Mouse (Mus musculus) granulocyte monocyte progenitor cell, adult 5-6 weeks (primary cell): ENCODE measurements around the gene Gm21905. TPM values are rescaled to one million over a fixed set of nuclear protein-coding genes. Genes with fewer than 3 reads are reported as not detected.

ENCODE experiments used
- total RNA-seq, 2 experiments: library from RNA; stranded (forward) in 1 of 2; stranded (reverse) in 1 of 2; fragments of 200-712, 200-1000 nt in 1 of 2; fragments of >200 nt in 1 of 2; fragmentation: Nextera tagmentation in 1 of 2; gene quantifications; 2 replicates each; pipeline ENCODE4 v1.2.3; 2014 to 2017

The Gm21905 gene
- total RNA-seq, 2 experiments from 2014 or later = not detected

Other genes with a start within 250 kb of the Gm21905 start
- 33.8 and 39.3 TPM in 2 replicates for gene Atp8a1, start 99.0 kb downstream of the Gm21905 start, total RNA-seq (2014; fragmentation: Nextera tagmentation)
- 23.3 and 26.2 TPM in 2 replicates for gene Atp8a1, start 99.0 kb downstream of the Gm21905 start, total RNA-seq (2017)
- gene Gm5108, start 4.8 kb downstream of the Gm21905 start, total RNA-seq (2014; fragmentation: Nextera tagmentation) = not detected in 2 replicates
- gene Gm5108, start 4.8 kb downstream of the Gm21905 start, total RNA-seq (2017) = not detected in 2 replicates
- gene Grxcr1, start 85.4 kb upstream of the Gm21905 start, total RNA-seq (2014; fragmentation: Nextera tagmentation) = not detected in 2 replicates
- gene Grxcr1, start 85.4 kb upstream of the Gm21905 start, total RNA-seq (2017) = not detected in 2 replicates